Mouse (Mus musculus) heart, adult 2 months (tissue): Measurements from ENCODE around the gene Wwox.

Experiments
- CTCF ChIP-seq: fragments of 200-600 bp; IDR thresholded peaks from 2 replicates; pipeline ENCODE4 v1.8.1; 2022; ENCODE audit warnings: antibody characterized with exemption, mild to moderate bottlenecking, moderate library complexity
- EP300 ChIP-seq: fragments of 200-500 bp; IDR thresholded peaks from 2 replicates; pipeline ENCODE4 v1.6.1; 2011; ENCODE audit warnings: low read depth, low read length, control low read depth; ENCODE audit not compliant: insufficient read depth
- POLR2A ChIP-seq: fragments of 200-500 bp; IDR thresholded peaks from 2 replicates; pipeline ENCODE4 v1.6.1; 2011; ENCODE audit warnings: mild to moderate bottlenecking, low read depth, low read length, control low read depth; ENCODE audit not compliant: insufficient read depth

- TF ChIP-seq POLR2A (no peak), CTCF (no peak), EP300 (no peak)
Measured at GRCm38 (mm10) chr8:114603561-114603960, 164.1 kb downstream of the Wwox start.
